Mouse (Mus musculus): ENCODE data around the gene Arhgap44.

Gene Arhgap44

GRCm38 (mm10) chr11:65137145-65137652, 25.6 kb downstream of the Arhgap44 start:
- no peak for DNase-seq (ENCODE audit: low read depth, low spot score)

GRCm38 (mm10) chr11:65135251-65135739, 27.5 kb downstream of the Arhgap44 start:
- no peak for DNase-seq (ENCODE audit: low read depth, low spot score)

- no peak for DNase-seq (ENCODE audit: low read depth, low spot score)
Measured at GRCm38 (mm10) chr11:65133661-65134060, 29.1 kb downstream of the Arhgap44 start.

- no peak for DNase-seq (ENCODE audit: low read depth, low spot score)
Measured at GRCm38 (mm10) chr11:65129110-65129509, 33.7 kb downstream of the Arhgap44 start.

DNA sequence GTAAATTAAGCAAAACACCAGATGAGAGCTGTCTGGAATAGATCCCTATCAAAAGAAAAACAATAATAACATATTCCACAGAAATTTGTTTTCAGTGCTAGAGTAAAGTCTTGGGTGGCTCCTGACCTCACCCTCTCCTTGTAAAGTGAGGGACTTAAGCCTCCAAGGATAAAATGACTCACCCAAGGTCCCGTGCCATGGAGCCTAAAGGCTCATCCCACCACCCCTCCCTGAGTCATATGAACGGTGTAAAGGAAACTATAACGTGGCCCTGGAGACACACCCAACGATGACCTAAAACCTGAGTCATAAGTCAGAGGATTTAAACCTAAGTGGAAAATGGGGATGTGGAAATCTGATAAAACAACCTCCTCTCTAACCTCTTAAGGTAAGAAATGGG, 34.1 kb downstream of the Arhgap44 start:
- DNase-seq (ENCODE audit: low read depth, low spot score): no peak

DNA sequence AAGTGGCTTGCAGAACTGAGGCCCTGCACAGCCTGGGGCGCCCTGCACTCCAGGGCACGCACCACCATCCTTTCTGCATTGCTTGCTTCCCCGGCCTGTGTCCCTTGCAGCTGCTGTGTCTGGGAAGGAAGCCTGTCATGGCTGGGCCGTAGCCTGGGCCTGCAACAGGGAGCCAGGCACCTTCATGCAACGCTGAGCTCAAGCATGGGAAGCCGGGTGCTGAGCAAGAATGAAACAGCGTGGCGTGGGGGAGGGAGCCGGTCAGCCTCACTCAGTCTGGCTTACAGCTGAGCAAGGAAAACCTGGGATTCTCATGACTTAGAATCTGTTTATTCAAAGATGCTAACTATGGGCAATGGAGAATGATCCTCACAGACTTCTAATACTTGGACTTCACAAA, 36.2 kb downstream of the Arhgap44 start:
- DNase-seq (ENCODE audit: low read depth, low spot score): no peak

- peak; percentile 16 for DNase-seq (ENCODE audit: low read depth, low spot score)
Measured at GRCm38 (mm10) chr11:65124913-65125418, 37.8 kb downstream of the Arhgap44 start.

DNA sequence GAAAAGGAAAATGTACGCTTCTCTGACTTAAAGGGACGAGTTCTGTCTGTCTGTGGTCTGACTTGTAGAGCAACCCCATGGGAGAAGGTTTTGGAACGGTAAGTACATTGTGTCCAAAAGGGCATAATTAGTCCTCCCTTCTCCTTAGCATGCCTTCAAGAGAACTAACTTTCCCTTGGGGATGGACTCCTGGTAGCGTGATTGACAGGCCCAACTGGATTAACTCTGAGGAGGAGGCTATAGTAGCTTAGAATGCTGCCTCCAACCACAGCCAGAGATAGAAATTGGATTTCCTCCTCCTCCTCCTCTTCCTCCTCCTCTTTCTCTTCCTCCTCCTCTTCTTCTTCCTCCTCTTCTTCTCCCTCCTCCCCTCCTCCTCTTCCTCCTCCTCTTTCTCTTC, 42.5 kb downstream of the Arhgap44 start:
- no peak for DNase-seq (ENCODE audit: low read depth, low spot score)

GRCm38 (mm10) chr11:65115811-65116210, 47.0 kb downstream of the Arhgap44 start:
- DNase-seq (ENCODE audit: low read depth, low spot score): no peak

- DNase-seq (ENCODE audit: low read depth, low spot score): no peak
Measured at GRCm38 (mm10) chr11:65112086-65112485, 50.7 kb downstream of the Arhgap44 start.

GRCm38 (mm10) chr11:65111651-65112050, 51.1 kb downstream of the Arhgap44 start:
- no peak for DNase-seq (ENCODE audit: low read depth, low spot score)

DNA sequence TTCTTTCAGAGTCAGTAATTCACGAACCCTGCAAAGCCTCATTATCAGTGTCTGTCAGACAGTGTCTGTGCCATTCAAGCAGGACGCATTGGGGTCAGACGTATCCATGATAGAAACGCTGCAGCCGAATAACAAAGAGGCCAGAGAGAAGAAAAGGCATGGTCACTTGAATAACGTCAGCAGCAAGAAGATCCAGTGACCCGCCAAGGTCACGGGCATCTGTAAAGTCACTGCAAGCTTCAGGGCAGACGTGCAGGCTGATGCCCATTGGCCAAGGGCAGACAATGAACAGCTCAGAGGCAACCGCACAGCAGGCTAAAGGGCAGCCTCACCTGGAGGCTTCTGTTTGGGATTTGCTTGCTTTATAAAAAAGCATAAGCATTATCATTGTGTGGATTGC, 52.7 kb downstream of the Arhgap44 start:
- no peak for DNase-seq (ENCODE audit: low read depth, low spot score)

DNA sequence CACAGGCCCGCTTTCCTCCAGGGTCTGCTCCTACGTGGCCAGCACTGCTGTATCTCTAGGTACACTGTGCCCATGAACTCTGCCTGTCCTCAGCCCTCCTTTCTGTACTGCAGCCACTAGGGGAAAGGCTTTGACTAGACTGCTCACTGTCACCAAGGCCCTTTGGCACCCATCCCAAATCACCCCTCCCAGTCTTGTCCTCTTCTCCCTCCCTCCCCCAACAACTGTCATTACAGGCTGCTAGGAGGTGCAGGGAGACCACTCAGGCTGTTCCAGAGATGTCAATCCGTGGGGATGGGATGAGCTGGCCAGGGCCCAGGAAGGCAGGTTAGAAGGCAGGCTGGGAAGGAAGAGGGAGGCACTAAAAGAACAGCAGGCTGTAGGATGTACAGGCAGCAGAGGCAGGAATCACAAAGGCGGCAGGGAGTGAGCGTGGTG, 55.0 kb downstream of the Arhgap44 start:
- no peak for DNase-seq (ENCODE audit: low read depth, low spot score)

- DNase-seq (ENCODE audit: low read depth, low spot score): no peak
Measured at GRCm38 (mm10) chr11:65107151-65107550, 55.6 kb downstream of the Arhgap44 start.

DNA sequence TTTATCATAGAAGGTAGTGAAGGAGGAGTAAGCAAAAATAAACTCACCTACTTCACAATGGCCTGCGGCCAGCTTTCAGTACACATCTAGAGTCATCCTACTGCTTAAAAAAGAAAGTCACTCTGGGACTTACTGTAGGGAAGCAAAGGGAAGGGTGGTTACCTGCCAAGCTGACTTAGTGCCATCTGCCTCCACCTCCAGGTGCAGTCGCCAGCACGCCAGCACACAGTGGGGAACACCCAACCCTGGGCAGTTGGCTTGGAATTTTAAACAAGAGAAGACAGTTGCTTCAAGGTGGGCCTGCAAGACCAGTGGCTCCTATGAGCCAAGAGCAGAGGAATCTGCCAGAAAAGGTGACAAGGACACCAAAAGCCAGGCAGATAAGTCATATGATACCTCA, 58.7 kb downstream of the Arhgap44 start:
- DNase-seq (ENCODE audit: low read depth, low spot score): no peak

GRCm38 (mm10) chr11:65101206-65101605, 61.6 kb downstream of the Arhgap44 start:
- DNase-seq (ENCODE audit: low read depth, low spot score): no peak

GRCm38 (mm10) chr11:65100031-65100430, 62.7 kb downstream of the Arhgap44 start:
- no peak for DNase-seq (ENCODE audit: low read depth, low spot score)

DNA sequence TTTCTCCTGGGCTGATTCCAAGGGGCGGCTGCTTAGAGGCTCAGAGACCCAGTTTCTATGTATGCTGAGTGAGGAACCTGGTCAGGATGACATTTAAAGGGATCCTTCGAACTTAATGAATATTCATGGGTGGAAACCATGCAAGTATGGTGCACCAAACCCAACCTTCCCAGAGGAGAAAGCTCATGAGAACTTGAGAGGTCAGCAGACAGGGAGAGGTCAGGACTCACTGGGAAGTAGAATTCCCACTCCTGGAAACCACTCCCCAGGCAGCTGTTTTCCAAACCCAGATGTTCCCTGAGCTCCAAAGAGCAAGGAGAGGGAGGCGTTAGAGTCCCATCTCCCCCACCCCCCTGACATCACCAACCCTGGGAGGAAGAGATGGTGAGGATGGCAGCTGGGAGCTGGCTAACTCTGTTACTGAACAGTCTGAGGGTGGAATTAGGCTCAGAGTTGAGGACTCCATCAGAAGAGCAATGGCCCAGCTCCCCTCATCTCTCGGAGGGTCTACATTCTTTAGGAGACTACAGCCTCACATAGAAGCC, 65.2 kb downstream of the Arhgap44 start:
- DNase-seq (ENCODE audit: low read depth, low spot score): no peak

DNA sequence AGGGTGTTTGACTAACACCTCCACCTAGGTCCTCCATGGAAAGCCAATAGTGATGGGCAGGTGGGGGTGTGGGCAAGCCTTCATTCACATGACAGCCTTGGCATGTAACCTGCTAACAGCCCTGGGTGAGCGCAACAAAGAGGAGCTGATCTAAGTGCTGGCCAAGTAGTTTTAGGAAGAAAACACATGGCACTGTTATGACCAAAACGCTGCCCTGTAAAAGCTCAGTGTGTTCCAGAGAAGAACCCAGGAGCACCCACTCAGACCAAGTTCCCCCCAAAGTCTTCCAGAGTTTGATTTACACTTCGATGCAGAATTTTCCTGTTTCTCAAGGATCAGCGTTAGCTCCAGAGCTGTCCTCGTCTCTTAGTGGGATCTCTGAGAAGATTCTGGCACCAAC, 65.9 kb downstream of the Arhgap44 start:
- no peak for DNase-seq (ENCODE audit: low read depth, low spot score)

GRCm38 (mm10) chr11:65092851-65093250, 69.9 kb downstream of the Arhgap44 start:
- no peak for DNase-seq (ENCODE audit: low read depth, low spot score)

- DNase-seq (ENCODE audit: low read depth, low spot score): no peak
Measured at GRCm38 (mm10) chr11:65090386-65090785, 72.4 kb downstream of the Arhgap44 start.

DNA sequence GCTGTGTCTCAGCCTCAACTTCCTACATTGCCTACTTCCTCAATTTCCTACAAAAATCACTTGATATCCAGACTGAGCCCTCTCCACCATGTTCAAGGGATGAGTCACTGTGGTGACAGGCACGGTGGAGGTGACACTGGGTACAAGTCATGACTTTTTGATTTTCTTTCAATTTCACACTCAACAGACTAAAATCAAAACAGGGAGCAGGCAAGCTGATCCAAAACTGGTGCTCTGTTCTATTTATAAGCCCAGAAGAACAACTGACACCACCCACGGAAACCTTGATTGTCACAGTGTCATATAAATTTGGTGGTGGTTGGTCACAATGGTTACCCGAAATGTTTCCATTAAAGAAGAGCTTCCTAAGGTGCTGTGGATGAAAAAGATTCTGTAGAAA, 72.8 kb downstream of the Arhgap44 start:
- no peak for DNase-seq (ENCODE audit: low read depth, low spot score)

GRCm38 (mm10) chr11:65089282-65089681, 73.5 kb downstream of the Arhgap44 start:
- DNase-seq (ENCODE audit: low read depth, low spot score): no peak
